Mouse (Mus musculus) embryonic fibroblast, embryonic 13.5 days (primary cell): ENCODE data around the gene Gm19684. TPM values are rescaled to one million over a fixed set of nuclear protein-coding genes. Genes with fewer than 3 reads are reported as not detected.
"Not testable (repeated sequence)": the region's sequence is repeated elsewhere in the genome, so short reads cannot be mapped to it uniquely, and the experiment has no call there.

Experiments used
- H3K27ac ChIP-seq: 2 replicates; pipeline ENCODE4 v1.5.1; 2012; ENCODE audit warnings: low read length, control low read depth, inconsistent platforms; ENCODE audit not compliant: insufficient read depth
- H3K4me1 ChIP-seq: 2 replicates; pipeline ENCODE4 v1.6.1; 2011; ENCODE audit warnings: low read length; ENCODE audit not compliant: control insufficient read depth, insufficient read depth
- H3K4me3 ChIP-seq: 2 replicates; pipeline ENCODE4 v1.5.1; 2011; ENCODE audit warnings: mild to moderate bottlenecking, control low read depth, low read length; ENCODE audit not compliant: insufficient read depth
- CTCF ChIP-seq: IDR thresholded peaks from 2 replicates; pipeline ENCODE4 v1.5.1; 2011; ENCODE audit warnings: mild to moderate bottlenecking, control low read depth, low read length, moderate library complexity, borderline replicate concordance; ENCODE audit not compliant: insufficient read depth
- POLR2A ChIP-seq: IDR thresholded peaks from 2 replicates; pipeline ENCODE4 v1.6.1; 2011; ENCODE audit warnings: low read depth, mild to moderate bottlenecking, control low read depth, low read length, moderate library complexity
- polyA plus RNA-seq: library from polyadenylated mRNA; stranded (reverse); fragments of >200 nt; gene quantifications from 2 replicates; pipeline ENCODE4 v1.2.4, GENCODE M21; 2011; ENCODE audit warnings: low read depth; ENCODE audit not compliant: missing spikeins, insufficient read length

The Gm19684 gene
- polyA plus RNA-seq, 1 experiment: not detected

DNA sequence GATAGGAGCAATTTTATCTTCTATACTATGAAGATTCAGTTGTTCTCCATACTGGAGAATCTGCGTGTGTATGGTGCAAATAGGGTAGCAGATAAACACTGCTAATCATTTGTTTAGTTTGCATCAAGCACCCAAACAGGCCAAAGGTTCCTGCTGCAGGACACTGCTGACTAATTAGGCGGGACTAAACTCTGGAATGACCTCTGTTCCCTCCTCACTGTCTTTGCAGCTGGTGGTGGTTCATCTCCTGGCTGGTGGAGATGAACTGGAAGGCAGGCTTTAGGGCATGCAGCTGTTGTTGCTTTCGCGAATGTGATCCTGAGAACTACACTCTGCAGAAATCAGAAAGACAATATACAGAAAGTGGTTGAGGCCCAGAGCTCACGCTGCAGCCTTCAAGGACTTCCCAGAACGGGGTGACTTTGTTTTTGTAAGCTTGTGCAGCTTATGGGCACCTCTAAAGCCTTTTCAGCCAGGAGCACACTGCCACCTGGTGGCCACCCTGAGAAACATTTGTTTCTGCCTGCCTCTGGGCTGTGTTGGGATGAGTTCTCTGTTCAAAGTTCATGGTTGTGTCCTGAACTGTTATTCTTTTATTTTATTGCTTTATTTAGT, 7.4 kb upstream of the Gm19684 start:
- not testable (repeated sequence) for H3K4me3 ChIP-seq, H3K27ac ChIP-seq, H3K4me1 ChIP-seq
- TF ChIP-seq CTCF: peak; percentile 24; the same call in 1 of the 2 replicates

DNA sequence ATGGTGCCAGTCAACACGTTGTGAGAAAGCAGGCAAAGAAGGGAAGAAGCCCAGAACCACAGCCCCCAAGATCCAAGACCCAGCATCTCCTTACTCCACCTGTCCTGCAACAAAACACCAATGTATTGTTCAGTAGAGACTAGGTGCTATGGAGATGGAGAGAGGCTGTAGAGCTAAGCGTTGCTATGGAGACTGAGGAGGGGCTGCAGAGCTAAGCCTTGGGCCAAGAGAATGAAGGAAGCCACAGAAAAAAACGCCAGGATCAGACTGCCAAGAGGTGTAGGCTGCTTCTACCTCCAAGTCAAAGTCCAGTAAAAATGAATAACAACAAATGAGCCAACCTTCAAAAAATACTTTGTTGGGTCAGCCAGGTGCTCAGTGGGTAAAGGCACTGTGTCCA, 4.9 kb upstream of the Gm19684 start:
- not testable (repeated sequence) for H3K4me3 ChIP-seq, H3K27ac ChIP-seq, H3K4me1 ChIP-seq

DNA sequence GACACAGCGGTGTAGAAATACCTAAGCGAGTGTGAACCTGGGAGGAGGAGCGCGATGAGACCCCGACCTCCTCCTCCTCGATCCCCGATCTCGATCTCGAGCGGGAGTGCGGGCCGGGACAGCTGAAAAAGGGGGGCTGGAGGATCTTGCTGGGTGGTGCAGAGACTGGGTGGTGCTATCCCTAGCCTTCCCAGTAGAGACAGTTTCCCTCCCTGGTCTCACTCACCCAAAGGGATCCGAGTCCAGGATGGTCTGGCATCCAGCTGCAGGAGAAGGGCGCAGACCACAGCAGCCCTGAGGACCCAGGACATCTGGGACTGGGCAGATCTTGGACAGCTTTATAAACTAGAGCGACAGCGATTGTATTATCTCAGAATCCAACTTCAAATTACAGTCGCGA, 639 bp upstream of the Gm19684 start:
- not testable (repeated sequence) for H3K4me1 ChIP-seq, H3K27ac ChIP-seq, H3K4me3 ChIP-seq

DNA sequence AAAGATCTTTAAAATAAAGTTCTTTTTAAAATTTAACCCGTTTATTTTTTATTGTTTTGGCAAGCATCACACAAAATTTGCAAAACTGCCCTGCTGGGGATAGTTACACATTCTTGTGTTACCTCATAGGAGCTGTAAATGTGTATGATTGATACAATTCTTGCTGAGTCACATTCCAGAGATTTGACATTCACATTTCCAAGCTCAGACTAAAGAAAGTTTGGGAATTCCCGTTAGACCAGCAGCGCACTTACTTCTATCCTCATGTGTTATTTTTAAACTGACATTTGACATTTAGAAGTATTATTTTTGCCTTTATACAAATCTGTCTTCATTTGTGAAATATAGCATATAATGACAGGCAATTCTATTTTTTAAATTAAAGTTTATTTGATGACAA, 2.6 kb downstream of the Gm19684 start:
- not testable (repeated sequence) for H3K27ac ChIP-seq, H3K4me3 ChIP-seq, H3K4me1 ChIP-seq

DNA sequence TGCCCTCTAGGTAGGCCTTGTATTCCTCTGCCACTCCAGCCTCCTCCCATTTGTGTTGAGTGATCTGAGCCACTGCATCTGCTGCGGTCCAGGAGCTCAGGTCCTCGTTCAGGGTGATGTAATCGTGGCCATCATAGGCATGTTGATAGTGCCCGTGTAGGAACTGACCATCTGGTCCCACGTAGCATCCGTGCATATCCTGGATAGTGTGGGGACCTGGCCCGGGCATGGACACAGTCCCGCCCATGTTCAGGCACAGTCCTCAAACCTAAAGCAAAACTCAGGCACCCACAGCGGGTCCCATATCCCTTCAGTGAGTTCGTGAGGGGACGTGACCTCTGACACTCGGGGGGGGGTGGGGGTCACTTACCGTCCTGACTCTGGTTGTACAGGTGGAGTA, 7.0 kb downstream of the Gm19684 start:
- not testable (repeated sequence) for H3K27ac ChIP-seq, H3K4me1 ChIP-seq, H3K4me3 ChIP-seq

GRCm38 (mm10) chr17:36128968-36129817, 7.7 kb downstream of the Gm19684 start, which contains the start of gene Gm7030:
Gm7030 (minus strand) TSS chr17:36129425.
- H3K4me1 ChIP-seq, H3K27ac ChIP-seq, H3K4me3 ChIP-seq: not testable (repeated sequence)

DNA sequence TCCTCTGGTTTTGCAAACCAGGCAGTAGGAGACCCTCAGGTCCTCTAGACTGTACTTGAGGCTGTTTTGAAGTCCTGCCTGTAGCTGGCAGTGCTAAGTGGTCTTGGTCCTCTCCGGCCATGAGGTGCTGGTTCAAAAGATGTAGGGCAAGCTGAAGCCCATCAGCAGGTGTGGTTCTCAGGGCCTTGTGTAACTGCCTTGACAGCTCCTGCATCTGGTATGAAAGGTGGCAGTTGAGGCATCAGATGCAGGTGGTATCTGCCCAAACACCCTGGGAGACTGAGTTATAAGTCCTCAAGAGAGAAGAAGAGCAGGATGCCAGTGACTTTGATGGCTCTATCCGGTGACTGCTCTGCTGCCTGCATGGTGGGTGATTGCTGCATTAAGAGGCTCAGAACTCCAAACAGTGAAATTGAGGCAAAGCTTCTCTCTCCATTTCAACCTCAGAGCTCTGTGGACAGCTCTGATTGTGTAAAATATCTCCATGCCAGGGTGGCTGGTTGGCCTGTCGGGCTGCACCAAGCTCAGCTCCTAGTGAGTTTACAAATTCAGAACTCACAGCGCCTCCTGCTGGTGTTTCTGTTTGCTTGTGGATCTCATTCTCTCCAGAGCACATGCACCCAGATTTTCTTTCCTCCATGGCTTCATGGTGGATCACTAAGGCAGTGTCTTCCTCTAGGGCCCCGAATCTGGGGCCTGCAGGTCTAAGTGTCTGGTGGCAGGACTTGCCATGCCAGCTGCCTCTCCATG, 10.2 kb downstream of the Gm19684 start:
- TF ChIP-seq CTCF: no peak
- no peak for TF ChIP-seq POLR2A
- H3K4me1 ChIP-seq: no peaks in the 10 kb centered on the region

GRCm38 (mm10) chr17:36135421-36136231, 14.1 kb downstream of the Gm19684 start:
- not testable (repeated sequence) for H3K4me1 ChIP-seq, H3K27ac ChIP-seq, H3K4me3 ChIP-seq

More for the DNA sequence above, 10.2 kb downstream of the Gm19684 start:
- Histone ChIP-seq H3K4me3 (no peak overlapping the region), H3K27ac (no peak overlapping the region)

DNA sequence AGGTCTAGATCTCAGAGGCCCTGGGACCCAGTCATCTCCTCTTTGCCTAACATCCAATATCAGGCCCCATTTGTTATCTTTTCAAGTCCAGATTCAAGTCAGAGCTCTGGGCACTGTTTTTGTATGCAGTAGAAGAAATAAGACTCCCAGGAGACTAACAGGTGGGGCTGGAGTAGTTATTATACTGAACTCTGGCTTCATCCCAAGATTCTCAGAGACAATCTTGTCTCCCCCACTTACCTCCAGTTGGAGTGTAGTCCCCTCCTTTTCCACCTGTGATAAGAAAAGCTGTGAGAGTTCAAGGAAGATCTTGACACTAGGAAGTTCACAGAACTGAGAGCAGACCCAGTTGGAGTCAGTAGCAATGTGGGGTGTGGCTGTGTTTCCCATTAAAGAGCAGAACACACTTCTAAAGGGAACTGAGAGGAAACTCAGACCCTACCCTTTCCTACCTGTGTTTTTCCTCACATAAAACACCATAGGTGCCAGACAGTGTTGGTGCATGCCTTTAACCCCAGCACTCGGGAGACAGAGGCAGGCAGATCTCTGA, 14.9 kb downstream of the Gm19684 start:
- not testable (repeated sequence) for H3K4me3 ChIP-seq, H3K4me1 ChIP-seq

DNA sequence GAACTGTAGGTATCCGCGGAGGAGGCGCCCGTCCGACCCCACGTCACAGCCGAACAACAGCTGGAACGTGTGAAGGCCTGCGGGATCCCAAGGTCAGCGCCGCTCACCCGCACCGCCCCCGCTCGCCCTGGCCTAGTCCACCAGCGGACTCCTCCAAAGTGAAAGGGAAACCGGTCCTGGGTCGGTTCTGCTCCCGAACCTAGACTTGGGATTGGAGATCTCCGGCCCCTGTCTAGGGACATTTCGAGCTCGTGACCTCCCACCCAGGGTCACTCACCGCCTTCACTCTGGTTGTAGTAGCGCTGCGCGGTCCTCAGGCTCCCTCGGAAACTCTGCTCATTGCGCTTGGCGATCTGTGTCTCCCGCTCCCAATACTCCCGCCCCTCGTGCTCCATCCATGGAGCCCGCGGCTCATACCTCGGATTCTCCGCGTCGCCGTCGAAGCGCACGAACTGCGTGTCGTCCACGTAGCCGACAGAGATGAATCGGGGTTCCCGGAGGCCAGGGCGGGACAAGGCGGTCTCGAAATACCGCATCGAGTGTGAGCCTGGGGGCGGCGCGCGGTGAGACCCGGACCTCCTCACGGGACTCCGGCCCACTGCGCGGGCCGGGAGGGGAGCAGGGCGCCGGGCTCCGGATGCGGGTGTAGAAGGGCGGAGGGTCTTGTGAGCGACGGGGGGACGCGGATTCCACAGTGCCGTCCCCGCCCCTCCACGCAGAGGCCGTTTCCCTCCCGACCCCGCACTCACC, 23.8 kb downstream of the Gm19684 start:
- H3K4me1 ChIP-seq: no peaks in the 10 kb centered on the region

More for the DNA sequence above, 14.9 kb downstream of the Gm19684 start:
- not testable (repeated sequence) for H3K27ac ChIP-seq

GRCm38 (mm10) chr17:36145861-36146156, 24.3 kb downstream of the Gm19684 start:
- not testable (repeated sequence) for H3K4me3 ChIP-seq, H3K4me1 ChIP-seq, H3K27ac ChIP-seq

More for the DNA sequence above, 23.8 kb downstream of the Gm19684 start:
- Histone ChIP-seq H3K27ac (no peak overlapping the region), H3K4me3 (peak overlapping the region; percentile 29)
- TF ChIP-seq POLR2A: no peak
- no peak for TF ChIP-seq CTCF

GRCm38 (mm10) chr17:36146937-36147336, 25.5 kb downstream of the Gm19684 start:
- H3K4me3 ChIP-seq, H3K4me1 ChIP-seq, H3K27ac ChIP-seq: not testable (repeated sequence)

DNA sequence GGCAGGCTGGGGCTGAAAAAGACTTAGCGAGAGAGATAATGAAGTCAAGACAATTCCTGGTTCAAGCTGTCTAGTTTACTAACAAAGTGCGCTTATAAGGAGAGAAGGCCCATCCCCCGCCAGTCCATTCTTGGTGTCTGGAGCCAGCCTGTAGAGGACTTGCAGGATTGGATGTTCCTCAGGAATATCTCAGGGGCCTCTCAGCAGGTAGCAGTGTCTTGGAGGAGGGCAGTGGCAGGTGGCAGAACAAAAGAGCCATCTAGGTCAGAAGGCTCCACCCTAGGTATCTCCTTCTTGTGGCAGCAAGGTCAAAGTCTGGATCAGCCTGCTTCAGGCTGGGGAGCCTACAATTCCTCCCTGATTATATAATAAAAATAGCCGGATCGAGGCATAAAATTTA, 27.0 kb downstream of the Gm19684 start:
- H3K4me3 ChIP-seq, H3K27ac ChIP-seq, H3K4me1 ChIP-seq: not testable (repeated sequence)

DNA sequence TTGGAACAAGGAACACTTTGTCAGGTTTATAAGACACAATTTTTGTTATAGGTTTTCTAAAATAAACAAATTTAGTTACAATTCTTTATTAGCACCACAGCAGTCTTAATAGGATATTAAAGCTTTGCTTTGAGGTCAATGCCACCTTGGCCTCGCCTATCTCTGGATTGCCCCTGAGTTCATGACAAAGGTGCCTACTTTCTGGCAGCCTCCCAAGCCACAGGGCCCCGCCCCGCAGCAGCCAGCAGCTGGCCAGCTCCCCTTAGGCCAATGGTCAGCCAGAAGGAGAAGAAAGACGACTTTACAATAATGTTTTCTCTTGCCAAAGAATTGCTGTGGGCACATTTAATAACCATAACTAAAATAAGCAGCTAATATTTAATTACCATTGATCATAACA, 29.7 kb downstream of the Gm19684 start:
- H3K27ac ChIP-seq, H3K4me1 ChIP-seq: not testable (repeated sequence)

More for the DNA sequence above, 29.7 kb downstream of the Gm19684 start:
- H3K4me3 ChIP-seq: not testable (repeated sequence)
